Mouse (Mus musculus) granulocyte monocyte progenitor cell, adult 5-6 weeks (primary cell): ENCODE results near the gene Calm3. TPM values are rescaled to one million over a fixed set of nuclear protein-coding genes. Genes with fewer than 3 reads are reported as not detected.
A peak's percentile ranks its signal among the peaks of the same experiment; 100 is the strongest.

Experiments
- ATAC-seq: replicated peaks from 2 replicates; pipeline ENCODE4 v1.8.0; 2016; ENCODE audit warnings: mild to moderate bottlenecking, moderate TSS enrichment, inconsistent platforms; ENCODE audit not compliant: poor library complexity, severe bottlenecking
- total RNA-seq, 2 experiments: library from RNA; stranded (forward) in 1 of 2; stranded (reverse) in 1 of 2; fragments of 200-712, 200-1000 nt in 1 of 2; fragments of >200 nt in 1 of 2; fragmentation: Nextera tagmentation in 1 of 2; gene quantifications; 2 replicates each; pipeline ENCODE4 v1.2.3; 2014 to 2017

Calm3 gene
- total RNA-seq, 2 experiments from 2014 or later: 246 to 463 TPM

DNA sequence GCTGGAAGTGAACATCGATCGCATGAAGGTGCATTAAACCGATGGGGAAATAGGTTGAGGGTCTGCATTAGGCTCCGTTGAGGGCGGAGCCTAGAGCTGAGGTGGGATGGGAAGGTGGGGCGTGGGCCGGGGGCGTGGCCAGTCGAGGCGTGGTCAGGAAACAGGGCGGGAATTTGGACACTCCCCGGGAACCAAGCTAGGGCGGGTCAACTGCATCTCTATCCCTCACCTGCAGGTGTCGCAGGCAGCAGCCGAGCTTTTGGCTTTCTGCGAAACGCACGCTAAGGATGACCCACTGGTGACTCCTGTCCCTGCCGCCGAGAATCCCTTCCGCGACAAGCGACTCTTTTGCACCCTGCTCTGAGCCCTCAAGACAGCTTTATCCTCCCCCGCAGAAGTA lies 28.9 kb downstream of the Calm3 start:
- peak; percentile 76 for ATAC-seq

DNA sequence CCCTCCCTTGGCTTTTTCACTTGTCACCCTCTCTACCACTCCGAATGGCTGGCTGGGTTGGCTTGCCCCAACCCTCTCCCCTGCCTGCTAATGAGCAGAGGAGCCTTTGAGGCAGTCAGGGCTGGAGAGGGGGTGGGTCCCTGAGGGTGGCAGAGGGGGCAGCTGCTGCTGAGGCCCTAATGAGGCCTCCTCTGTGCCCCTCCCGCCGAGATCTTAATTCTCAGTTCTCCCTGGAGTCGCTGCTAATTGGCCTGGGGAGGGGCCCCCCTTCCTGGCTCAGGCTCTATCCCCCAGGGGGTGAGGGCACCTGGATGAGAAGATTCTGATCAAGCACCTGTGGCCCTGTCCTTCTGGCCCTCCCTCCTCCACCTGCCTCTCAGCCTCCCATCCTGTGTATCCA lies 29.6 kb downstream of the Calm3 start:
- ATAC-seq: no peak

DNA sequence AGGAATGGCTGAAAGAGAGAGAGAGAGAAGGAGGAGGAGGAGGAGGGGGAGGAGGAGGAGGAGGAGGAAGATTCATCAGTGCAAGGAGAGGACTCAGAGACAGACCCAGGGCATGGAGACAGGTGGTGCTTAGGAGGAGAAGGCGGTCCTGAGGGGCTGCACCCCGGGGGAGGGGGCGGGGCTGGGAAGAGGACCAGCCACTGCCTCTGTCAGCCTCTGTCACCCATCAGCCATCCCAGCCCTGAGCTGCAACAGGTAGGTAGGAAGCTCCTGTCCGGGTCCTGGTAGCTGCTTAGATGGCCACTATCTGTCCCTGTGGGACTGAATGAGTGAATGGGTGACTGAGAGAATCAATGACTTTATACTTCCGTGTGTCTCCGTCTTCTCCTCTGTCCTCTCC lies 30.3 kb downstream of the Calm3 start:
- no peak for ATAC-seq

DNA sequence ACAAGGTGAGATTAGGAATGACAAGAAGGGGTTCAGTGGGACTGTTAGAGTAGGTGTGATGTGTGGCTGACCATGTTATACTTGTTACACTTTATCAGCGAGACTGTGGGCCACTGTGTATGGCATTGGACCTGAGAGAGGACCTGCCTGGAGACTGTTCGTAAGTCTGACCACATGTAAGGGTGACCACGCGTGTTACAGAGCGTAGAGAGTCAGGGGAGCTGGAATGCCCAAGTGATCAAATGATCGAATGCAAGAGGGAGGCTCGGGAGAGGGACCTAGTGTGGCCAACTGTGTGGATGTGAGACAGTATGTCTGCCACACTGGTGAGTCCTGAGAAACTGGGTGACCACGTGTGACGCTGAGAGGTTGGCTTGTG lies 31.6 kb downstream of the Calm3 start:
- no peak for ATAC-seq

DNA sequence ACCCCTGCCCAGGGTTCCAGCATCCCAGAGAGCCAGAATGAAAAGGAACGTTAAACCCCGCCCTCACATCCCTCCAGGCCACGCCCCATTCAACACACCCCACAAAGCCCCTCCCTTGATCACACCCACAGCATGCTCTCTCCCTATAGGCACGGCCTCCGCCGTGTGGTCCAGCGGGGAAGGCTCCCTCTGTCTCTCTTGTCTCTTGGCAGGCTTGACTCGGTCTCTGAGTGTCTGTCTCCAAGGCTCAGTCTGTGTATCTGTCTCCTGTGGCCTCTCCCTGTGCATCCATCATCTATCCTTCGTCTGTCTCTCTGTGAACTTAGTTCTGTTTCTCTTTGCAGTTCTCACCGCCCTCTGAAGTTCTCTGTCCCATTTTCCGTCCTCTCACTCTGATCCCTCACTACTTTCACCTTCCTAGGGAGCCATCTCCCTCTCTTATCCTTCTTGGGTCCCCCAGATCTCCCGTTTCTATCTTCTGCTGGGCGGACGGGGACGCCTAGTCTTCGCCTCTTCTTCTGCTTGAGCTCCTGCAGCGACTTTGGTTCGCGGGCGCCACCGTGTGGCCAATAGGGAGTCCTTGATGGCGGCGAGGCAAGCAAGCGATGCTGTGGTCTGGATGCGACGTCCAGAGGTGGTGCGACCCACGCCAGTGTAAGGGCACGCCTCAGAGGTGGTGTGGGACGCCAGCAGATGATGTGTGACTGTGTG lies 32.1 kb downstream of the Calm3 start, which contains the start of gene Gng8:
TSS of gene Gng8 (plus strand) at position 146 of the 711 bp plus-strand sequence.
- peak; percentile 79 for ATAC-seq

DNA sequence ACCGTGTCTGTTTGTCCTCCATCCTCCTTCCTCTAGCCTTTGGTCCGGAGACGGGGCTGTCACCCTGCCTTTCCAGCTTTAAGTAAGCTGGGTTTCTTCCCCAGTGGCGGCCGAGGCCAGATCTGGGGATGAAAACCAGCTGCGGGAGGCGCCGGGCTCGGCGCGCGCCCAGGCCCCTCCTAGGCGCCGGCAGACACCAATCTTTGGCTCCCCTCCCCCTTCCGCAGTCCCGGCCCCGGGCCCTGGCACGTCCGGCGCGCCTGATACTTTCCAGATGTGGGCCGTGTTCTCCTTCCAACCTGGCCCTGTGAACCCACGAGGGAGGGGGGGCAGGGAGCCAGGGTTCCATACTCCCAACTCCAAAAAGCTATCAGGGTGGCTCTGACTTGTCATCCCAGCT lies 33.0 kb downstream of the Calm3 start:
- no peak for ATAC-seq

DNA sequence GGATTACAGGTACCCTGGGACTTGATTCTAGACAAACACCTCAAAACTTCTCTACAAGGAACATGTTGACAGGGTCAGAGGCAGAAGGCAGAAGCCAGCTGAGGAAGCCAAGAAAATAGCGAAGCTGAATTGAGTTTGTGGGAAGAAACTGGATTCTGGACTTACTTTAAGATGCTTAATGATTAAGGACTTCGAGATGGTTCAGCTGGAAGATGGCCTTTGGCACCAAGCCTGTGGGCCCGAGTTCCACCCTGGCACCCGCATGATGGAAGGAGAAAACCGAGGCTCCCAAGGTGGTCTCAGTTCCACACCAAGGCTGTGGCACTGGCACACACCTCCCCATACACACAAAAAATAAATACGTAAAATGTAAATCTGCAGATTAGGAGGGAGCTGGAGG lies 33.4 kb downstream of the Calm3 start:
- ATAC-seq: no peak

DNA sequence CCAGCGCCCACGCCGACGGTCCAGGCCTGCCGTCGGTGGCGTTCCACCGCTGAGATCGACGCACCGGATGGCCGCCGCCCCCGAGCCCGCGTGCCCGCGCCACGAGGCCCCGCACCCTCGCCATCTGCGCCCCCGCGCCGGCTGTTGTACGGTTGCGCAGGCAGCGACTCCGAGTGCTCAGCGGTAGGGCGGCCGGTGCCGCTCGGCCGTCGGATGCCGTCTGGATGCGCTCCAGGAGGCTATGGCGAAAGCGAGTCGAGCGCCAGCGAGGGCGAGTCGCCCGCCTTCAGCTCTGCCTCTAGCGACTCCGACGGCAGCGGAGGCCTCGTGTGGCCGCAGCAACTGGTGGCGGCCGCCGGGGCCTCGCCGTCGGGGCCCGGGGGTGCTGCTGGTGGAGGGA lies 38.0 kb downstream of the Calm3 start:
- ATAC-seq: no peak

DNA sequence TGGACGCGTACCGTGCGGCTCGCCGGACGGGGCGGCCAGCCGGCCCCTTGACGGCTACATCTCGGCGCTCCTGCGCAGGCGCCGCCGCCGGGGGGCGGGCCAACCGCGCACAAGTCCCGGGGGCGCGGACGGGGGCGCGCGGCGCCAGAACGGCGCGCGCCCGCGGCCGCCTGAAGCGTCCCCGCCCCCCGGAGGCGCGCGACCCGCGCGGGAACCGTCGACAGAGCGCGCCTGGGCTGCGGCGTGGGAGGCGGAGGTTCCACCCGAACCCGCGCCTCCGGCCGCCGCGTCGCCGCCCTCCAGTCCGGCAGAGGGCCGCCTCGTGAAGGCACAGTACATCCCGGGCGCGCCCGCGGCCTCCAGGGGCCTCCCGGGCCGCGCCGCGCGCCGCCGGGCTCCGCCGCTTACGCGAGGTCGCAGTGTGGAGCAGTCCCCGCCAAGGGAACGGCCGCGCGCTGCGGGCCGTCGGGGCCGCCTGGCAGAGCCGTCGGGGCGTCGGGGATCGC lies 38.6 kb downstream of the Calm3 start:
- peak; percentile 24; the same call in 1 of the 2 replicates for ATAC-seq

DNA sequence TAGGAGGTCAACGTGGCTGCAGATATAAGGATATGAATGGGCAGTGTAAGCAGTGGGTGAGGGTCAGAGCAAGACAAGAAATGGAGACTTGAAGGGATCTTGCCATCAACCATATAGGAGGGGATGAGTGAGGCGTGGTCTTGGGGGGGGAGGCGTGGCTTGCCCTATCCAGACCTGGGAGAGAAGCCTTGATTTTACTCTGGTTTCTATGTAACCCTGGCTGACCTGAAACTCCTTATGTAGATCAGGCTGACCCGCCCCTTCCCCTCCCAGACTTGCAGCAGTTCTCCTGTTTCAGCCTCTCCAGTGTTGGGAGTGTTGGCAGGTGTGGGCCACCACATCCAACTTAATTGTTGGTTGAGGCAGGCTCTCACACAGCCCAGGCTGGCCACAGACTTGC lies 39.6 kb downstream of the Calm3 start:
- no peak for ATAC-seq

DNA sequence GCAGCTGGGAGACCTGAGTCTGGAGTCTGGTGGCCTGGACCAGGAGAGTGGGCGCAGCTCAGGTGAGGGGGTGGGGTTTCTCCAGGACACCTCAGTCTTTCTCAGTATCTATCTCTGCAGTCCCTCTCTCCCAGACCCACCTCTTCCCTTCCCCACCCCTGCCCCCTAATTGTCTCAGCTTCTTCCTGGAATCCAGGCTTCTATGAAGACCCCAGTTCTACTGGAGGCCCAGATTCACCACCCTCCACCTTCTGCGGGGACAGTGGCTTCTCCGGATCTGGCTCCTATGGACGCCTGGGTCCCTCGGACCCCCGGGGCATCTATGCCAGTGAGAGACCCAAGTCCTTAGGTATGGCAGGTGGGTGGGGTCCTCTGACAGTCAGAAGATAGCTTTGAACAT lies 40.8 kb downstream of the Calm3 start:
- ATAC-seq: no peak

DNA sequence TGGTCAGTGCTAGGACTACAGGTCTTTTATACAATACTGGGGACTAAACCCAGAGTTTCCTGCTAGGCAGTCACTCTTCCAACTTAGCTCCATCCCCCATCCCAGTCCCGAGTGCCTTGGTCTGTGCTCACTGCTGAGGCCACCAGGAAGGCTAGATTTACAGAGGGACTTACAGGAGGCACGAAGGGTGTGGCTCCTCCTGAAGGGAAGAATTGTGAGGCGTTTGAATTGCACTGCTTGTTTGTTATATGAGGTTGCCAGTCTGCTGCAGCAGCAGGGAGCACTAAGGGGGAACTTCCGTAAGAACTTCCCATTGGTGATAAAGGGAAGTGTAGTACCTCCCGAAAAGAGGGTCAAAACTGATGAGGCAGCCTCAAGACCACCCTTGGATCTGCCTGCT lies 43.3 kb downstream of the Calm3 start:
- no peak for ATAC-seq

DNA sequence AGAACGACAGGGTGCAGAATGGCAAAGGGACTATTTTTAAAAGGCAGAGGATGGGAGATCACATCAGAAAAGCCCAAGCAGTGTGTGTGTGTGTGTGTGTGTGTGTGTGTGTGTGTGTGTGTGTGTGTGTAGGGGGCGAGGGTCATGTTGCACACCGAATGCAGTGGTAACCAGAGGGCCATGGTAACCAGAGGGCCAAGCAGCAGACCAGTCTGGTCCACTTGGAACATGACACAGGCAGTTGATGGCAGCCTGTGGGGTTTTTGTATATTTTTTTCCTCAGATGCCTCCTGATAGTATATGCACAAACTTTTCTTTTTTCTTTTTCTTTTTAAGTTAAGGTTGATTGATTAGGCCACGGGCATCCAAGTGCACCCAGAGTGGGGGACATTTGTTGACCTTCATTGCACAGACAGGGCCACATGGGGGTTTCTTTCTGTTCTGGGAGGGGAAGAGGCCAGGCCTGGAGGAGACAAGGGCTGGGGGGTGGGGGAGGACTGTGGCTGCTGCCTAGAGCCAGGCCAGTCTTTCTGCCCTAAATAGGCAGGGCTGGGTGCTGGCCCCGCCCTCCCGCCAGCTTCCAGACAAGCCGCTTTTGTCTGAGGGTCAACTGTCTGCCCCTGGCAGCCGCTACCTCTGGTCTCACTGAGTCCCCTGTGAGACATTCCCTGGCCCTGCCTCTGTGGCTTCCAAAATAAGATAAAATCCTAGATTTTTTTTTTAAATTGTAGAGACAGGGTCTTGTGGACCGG lies 43.9 kb downstream of the Calm3 start:
- ATAC-seq: no peak

DNA sequence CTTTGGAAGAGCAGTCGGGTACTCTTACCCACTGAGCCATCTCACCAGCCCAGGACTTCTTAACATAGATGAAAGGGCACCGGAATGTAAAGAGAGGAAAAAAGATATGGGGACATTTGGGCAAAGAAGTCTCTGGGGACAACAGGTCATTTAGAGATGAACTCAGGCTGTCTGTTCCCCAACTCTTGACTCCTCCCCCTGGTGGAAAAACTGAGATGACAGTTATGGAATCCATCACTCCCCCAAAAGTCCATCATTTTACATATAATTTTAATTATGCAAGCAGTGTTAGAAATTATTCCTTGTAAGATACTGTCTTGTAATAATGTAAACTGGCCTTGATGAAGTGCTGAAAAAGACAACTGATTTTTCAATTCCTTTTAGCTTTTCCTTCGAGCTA lies 46.2 kb downstream of the Calm3 start:
- no peak for ATAC-seq

DNA sequence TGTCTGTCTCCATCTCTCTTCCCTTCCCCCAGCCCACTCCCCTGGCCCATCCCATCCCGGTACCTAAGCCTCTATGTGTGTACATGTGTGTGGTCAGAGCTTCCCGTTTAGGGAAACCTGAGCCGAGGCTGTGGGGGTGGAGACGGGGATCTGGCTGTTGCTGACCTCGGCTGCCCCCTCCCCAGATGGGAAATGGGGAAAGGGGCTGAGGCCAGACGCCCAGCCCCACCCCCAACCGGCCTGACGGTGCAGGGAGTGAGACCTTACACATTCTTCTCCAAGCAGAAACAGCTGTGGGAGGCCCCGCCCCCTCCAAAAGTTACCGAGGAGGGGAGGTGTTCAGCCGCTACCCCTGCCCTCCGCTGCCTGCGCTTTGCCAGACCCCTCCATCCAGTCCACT lies 47.3 kb downstream of the Calm3 start:
- ATAC-seq: peak; percentile 10

DNA sequence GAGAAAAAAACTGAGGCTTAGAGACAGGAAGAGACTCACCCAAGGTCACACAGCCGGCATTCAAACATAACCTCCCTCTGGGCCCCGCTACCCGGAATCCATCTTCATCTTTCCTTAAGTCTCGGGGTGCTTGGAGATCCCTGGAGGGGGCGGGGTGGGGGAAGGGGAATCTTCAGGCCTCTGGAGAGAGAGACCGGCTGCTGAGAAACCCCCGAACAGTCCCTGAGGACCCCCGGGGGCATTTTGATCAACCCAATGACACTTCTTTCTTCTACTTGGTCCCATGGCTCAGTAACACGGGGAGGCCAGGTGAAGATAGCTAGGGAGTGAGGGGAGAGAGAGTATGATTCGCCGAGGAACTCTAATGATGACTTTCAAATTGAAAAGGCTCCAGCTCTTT lies 47.9 kb downstream of the Calm3 start:
- ATAC-seq: no peak

DNA sequence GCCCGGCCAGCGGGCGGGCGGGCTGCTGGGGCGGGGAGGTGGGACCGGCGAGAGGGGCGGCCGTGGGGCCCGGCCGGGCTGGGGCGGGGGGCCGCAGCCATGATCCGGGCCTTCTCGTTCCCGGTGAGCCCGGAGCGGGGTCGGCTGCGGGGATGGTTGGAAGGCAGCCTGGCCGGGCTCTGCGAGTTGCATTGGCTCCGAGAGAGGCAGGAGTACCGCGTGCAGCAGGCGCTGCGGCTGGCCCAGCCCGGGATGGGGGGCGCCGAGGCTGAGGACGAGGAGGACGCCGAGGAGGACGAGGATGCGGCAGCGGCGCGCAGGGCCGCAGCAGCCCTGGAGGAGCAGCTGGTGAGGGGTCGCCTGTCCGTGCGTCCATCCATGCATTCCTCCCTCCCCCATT lies 48.6 kb downstream of the Calm3 start:
- ATAC-seq: 0 out of 2 replicates have a peak, but pooled peaks have one; percentile 0

DNA sequence AGATGAGACGGTGACA lies 48.8 kb downstream of the Calm3 start, which contains the start of gene Dact3:
TSS of gene Dact3 (plus strand) at position 8 of the 16 bp plus-strand sequence.
- ATAC-seq: no peak

DNA sequence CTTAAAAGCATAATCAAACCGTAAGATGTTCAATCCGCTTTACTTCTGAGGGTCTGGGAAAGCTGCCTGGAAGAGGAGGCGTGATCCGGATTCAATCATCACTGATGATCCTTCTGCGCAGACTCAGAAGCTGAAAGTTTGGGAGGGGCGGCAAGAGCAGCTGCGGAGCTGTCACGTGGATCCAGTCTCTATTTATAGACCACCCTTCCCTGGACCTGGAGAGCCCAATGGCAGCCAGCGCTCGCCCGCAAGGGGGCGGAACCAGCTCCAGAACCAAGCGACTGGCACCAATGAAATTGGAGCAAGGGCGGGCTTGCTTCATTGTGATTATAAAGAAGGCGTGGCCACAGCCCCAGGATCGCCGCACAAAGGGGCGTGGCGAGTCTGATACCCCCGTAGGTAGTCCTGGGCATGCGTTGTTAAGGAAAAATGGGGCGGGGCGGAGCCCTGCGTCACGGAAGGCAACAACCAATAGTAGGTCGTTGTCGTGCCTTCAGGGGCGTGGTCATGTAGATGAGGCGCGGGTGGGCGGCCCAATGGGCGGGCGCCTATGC lies 49.1 kb downstream of the Calm3 start:
- ATAC-seq: peak; percentile 85

DNA sequence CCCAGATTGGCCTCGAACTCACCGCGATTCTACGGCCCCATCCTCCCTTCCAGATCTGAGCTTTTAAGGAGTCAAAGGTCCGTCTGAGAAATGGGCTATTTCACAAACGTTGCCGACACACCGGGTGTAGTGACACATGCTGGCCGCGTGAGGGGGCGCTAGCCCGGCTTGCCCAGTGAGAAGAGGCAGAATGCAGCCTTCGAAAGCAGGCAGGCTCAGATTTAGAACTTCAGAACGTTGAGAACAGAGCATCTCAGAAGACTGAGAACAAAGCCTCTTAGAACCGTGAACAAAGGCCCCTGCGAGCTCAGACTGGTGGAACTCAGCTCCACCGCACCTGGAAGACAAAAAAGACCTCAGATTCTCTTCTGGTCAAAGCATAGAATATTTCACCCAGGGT lies 49.7 kb downstream of the Calm3 start:
- ATAC-seq: peak; percentile 51

DNA sequence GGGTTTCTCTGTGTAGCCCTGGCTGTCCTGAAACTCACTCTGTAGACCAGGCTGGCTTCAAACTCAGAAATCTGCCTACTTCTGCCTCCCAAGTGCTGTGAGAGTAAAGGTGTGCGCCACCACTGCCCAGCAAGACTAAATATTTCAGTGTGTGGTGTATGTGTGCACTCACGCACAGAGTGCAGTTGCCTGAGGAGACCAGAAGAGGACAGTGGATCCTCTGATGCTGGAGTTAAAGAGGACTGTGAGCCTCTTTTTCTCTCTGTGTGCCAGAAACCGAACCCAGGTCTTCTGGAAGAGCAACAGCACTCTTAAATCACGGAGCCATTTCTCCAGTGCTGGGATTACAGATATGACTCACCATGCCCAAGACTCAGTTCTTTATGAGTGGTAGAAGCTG lies 50.5 kb downstream of the Calm3 start:
- no peak for ATAC-seq

DNA sequence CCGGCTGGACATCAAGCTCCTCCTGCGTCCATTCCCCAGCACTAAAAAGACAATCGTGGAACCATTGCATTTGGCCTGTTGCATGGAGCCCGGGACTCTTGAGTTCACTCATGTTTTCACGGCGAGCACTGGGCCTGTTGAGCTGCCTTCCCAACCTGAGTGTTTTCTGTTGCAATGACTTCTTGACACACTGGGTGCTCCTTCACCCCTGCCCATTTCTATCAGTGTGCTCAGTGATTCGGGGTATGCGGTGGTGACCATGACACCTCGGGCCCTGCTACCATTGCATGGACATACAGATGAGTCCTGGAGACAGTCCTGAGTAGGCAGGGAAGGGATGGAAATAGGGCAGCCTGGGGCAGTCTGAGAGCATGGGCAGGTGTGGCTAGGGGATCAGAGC lies 51.4 kb downstream of the Calm3 start:
- no peak for ATAC-seq
